Mouse (Mus musculus): ENCODE results near the gene Gm49393.

The Gm49393 gene

GRCm38 (mm10) chr13:60809690-60810089, 125.7 kb downstream of the Gm49393 start:
- no peak for DNase-seq (ENCODE audit: low spot score)
